In the genomic region with DNA sequence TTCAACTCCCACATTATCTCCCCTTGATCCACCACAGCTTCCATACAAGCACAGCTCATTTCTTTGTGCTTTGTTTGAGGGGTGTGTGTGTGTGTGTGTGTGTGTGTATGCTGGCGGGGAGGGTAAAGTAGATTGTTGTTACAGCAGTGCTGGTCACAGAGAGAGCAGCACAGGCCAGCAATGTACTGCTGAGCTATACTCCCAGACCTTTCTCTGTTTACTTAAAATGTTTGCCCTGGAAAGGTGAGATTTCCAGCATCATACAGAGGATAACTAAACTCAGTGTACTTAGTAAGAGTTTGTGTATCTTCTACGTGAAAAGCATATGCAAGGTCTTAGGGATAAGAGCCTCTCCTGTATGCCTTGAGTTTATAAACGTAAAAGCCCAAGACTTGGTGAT, we compare ENCODE assay signal across 14 mouse cellular contexts.
"Had no signal": no experiment of that assay in that cellular context is flagged by ENCODE, and none has a peak within 500 bp of the region (broad histone marks: within the 10 kb centered on the region; RNA-seq: fewer than 3 reads in every experiment).

No protein-coding gene starts in this region.

- DNase-seq: kidney, postnatal 10 days; kidney, postnatal 4 days; lung, embryonic 14.5 days; lung, postnatal 10 days; lung, postnatal 4 days; retina, postnatal 1 day; right cerebral cortex, postnatal 4 days; spleen, adult 18-20 months; thymus, postnatal 4 days had no signal

- H3K9me3 ChIP-seq: limb, embryonic 15.5 days; midbrain, embryonic 15.5 days; neural tube, embryonic 13.5 days had no signal

- H3K4me3 ChIP-seq: layer of hippocampus, adult 2 months; limb, embryonic 15.5 days; midbrain, embryonic 15.5 days; neural tube, embryonic 13.5 days had no signal

- H3K36me3 ChIP-seq: limb, embryonic 15.5 days; midbrain, embryonic 15.5 days; neural tube, embryonic 13.5 days had no signal

- H3K9ac ChIP-seq: limb, embryonic 15.5 days; lung, embryonic 14.5 days; midbrain, embryonic 15.5 days; neural tube, embryonic 13.5 days had no signal

- H3K27me3 ChIP-seq: limb, embryonic 15.5 days; midbrain, embryonic 15.5 days; neural tube, embryonic 13.5 days had no signal

- H3K27ac ChIP-seq: limb, embryonic 15.5 days; midbrain, embryonic 15.5 days; neural tube, embryonic 13.5 days had no signal

- ATAC-seq: midbrain, embryonic 15.5 days had no signal

- H3K4me2 ChIP-seq: limb, embryonic 15.5 days; lung, embryonic 14.5 days; midbrain, embryonic 11.5 days; midbrain, embryonic 15.5 days; neural tube, embryonic 13.5 days had no signal
